Mouse (Mus musculus): ENCODE data around the gene Atp11c.

DNA sequence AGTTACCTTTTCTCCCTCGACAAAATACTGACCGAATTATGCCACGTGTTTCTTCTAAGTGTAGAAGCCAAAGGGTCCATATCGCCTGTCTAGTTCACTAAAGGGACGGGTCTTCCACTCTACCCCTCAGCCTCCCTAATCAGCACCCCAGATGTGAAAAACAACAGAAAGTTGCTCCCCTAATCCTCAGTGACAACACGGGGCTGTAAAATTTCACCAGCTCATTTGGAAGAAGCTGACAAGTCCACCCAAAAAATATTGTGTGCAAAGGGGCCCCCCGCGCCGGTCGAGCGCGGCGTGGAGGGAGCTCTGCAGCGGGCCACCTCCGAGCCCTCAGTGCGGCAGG is 45.4 kb downstream of the Atp11c start:
- no peak for TF ChIP-seq CTCF (IDR thresholded peaks at IDR 0.05; ENCODE audit: low read depth)
- TF ChIP-seq EP300 (optimal IDR thresholded peaks at IDR 0.05): no peak

Measured in stomach, postnatal 0 days (tissue).